Mouse (Mus musculus) left cerebral cortex, postnatal 25 days (tissue): ENCODE measurements around the gene C1qbp. TPM values are rescaled to one million over a fixed set of nuclear protein-coding genes. Genes with fewer than 3 reads are reported as not detected.

ENCODE experiments used
- DNase-seq, 2 experiments: peaks; one replicate each; pipeline ENCODE4 v3.0.0; 2022; ENCODE audit warnings: low spot score in 2 of 2, mixed read lengths in 1 of 2
- intact Hi-C: fragments of 180-260 bp; cut with DNase I; formaldehyde crosslinking; loops from one replicate; pipeline ENCODE4 v1.15.1; 2025
- total RNA-seq, 2 experiments: library from RNA; stranded (reverse); gene quantifications; 2 replicates each; pipeline ENCODE4 v1.2.3; 2021

Gene C1qbp
- total RNA-seq = 10 to 100 TPM; 94.2 to 98.5 TPM

GRCm38 (mm10) chr11:70982557-70983228 is at the start of gene C1qbp:
Gene C1qbp, minus strand, starts transcription at chr11:70983026.
- peak; percentile 93 to 94 for DNase-seq
- intact Hi-C loops = loop anchor here (1.0 kb wide), 1 partner anchor 70 kb away; no protein-coding TSS in a partner anchor

GRCm38 (mm10) chr11:71032070-71032469 is 49.2 kb upstream of the C1qbp start:
- intact Hi-C loops = no loop called here
- DNase-seq = peak; percentile 9

DNA sequence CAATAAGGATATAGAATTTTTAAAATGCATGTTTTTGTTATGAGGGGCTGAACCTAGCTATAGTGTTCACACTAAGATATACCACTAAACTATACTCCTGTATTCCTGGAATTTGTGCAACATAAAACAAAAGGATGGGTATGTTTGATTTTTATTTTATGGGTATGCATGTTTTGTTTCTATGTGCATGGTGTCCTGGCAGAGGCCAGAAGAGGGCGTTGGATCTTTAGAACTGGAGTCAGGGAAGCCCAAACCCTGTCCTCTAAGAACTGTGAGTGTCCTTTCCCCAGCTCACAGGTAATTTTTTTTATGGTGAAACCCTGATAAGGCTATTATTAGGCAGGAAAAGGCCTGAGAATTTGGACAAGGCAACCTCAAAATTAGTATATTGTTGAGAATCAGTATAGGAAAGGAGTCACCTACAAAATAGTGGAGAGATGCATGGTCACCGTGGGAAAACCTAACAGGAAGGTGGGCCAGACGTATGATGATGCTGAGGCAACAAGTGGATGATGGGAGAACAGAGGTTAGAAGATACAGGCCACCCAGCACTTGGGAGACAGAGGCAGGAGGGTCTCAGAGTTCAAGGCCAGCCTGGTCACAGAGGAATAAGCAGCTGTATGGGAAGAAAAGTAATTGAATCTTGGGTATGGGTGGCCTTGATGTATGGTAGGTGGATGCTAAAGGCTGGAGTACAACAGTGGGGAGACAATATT is 46.7 kb upstream of the C1qbp start:
- intact Hi-C loops = no loop called here
- DNase-seq = peak in 1 of 2 experiments; percentile 14

DNA sequence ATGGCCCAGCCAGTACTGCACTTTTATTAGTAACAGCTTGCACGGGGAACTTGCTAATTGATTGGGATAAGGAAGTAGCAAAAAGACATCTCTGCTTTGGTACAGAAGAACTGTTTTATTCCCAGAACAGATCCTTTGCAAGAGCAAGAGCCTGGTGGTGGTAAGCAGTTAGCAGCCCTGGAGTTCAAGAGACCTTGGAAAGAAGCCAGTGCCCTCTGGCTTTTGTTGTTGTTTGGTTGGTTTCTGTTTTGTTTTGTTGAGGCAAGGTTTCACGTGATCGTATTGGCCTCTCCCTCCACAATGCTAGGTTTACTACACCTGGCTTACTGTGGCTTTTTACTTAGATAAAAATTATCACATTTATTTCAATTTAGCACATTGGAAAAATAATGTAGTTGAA is 45.5 kb upstream of the C1qbp start:
- DNase-seq = no peak
- intact Hi-C loops = no loop called here

GRCm38 (mm10) chr11:71019201-71020068 is 36.6 kb upstream of the C1qbp start, which contains the start of the genes Mis12 and Derl2:
Gene Mis12, plus strand, starts transcription at chr11:71019611.
Gene Derl2, minus strand, starts transcription at chr11:71019841.
- intact Hi-C loops = no loop called here
- peak; percentile 98 to 100 for DNase-seq

DNA sequence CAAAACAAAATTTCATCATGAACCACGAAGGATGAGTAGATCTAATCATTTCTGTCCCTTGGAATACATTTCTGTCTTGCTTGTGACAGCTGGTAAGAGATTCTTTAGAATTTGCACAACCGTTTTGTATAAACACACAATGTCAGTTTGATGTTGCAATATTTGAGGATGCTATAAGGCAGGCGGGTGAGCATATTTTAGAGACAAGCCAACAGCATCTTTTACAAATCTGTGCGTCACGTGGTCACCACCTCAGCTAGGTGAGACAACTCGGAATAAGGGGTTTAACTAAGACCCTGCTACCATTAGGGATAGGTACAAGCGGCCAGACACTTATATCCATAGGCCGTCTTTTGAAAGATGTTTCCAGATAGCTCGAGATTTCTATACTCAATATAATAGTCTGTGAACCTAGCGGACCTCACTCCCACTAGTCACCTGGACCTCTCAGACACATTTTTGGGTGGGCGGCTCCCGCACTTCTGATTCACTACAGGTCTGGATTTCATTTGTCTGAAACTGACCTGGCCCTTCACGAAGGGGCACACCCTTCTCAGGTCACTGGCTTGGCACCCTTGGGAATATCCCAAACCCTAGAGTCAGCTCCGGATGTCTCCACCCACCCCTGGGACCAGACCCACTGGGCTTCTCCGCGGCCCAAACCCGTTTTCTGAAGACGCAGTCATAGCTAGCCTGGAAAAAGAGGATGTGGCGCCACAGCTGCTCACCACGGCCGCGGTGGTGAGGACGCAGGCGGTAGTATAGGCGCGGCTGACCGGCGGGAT is 35.8 kb upstream of the C1qbp start:
- intact Hi-C loops = no loop called here
- DNase-seq = no peak

DNA sequence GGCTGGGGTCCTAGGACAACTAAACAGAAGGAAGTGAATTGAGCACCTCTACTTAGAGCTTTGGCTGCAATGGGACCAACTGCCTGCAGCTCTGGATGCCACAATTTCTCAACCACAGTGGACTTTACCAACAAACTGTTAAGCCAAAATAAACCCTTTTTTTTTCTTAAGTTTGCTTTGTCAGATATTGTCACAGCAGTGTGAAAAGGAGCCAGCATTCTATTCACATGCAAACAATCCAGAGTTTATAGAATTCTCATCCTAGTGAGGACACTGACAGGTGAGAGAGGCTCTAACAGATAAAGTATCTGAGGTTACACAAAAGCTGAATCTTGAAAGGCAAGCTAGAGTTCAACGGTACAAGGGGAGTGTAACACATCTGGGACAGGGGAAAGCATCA is 34.2 kb upstream of the C1qbp start:
- no peak for DNase-seq
- intact Hi-C loops = no loop called here

DNA sequence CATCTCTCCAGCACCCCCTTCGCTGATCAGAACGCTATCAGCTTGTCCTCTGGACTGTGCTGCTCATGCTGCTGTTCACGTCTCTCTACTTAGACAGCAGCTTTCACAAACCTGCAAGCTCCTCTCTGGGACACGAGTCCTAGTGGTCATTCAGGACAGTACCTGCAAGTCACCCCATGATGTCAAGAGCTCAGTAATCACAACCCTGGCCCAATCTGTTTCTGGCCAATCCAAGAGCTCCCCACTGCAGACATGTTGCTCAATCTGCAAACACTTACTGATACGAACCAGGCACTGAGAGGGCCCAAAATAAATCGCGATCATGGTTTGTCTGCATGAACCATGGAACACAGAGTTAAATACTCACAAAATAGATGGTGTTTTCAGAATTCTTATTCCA is 29.9 kb upstream of the C1qbp start:
- DNase-seq = no peak
- intact Hi-C loops = no loop called here

DNA sequence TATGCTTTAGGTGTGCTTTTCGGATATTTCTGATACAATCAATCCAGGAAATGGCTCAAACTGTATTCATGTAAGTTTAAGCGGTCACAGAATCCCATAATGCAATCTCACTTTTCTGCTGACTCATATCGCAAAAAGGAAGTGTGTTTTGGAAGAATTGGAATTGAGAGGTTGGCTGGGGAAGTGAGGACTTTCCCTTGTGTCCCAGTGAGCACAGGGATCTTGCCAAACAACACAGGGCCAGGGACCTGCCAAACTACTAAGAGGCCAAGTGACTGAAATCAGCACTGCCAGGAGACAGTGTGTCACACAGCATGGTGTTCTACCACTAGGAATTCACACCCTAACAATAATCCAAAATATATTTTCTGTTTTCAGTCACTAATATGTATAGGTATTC is 25.5 kb upstream of the C1qbp start:
- intact Hi-C loops = loop anchor here (10.0 kb wide), 1 partner anchor 316 kb away; no protein-coding TSS in a partner anchor

GRCm38 (mm10) chr11:71007831-71008230 is 25.0 kb upstream of the C1qbp start:
- DNase-seq = no peak
- intact Hi-C loops = loop anchor here (10.0 kb wide), 1 partner anchor 317 kb away; no protein-coding TSS in a partner anchor

More for the DNA sequence above, 25.5 kb upstream of the C1qbp start:
- DNase-seq = no peak

DNA sequence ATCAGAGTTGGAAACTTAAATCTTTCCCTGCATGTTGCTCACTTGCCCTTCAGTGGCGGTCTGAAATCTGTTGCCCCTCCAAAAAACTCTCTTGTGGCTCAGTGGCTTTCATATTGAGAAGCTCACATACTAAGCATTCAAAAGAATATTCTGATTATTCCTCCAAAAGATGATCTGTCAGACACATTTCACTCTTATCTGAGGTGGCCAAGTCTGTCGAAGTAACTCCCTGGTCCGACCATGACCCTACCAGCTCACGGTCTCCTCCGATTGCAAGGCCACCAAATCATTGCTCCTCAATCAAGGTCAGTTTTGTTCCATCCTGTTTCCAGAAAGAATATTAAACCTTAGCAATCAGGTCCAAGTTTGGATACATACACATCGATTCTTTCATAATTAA is 24.2 kb upstream of the C1qbp start:
- DNase-seq = no peak
- intact Hi-C loops = loop anchor here (10.0 kb wide), 1 partner anchor 318 kb away; no protein-coding TSS in a partner anchor

GRCm38 (mm10) chr11:71005046-71005445 is 22.2 kb upstream of the C1qbp start:
- DNase-seq = peak in 1 of 2 experiments; percentile 18
- intact Hi-C loops = loop anchor here (10.0 kb wide), 1 partner anchor 320 kb away; no protein-coding TSS in a partner anchor

- intact Hi-C loops = loop anchor here (10.0 kb wide), 1 partner anchor 320 kb away; no protein-coding TSS in a partner anchor
- DNase-seq = peak; percentile 98 to 99
These were observed 21.5 kb upstream of the C1qbp start, which contains the start of gene Dhx33 for GRCm38 (mm10) chr11:71004316-71004773. Gene Dhx33, minus strand, starts transcription at chr11:71004437.

GRCm38 (mm10) chr11:71003611-71004315 is 20.9 kb upstream of the C1qbp start:
- intact Hi-C loops = loop anchor here (10.0 kb wide), 1 partner anchor 321 kb away; no protein-coding TSS in a partner anchor
- no peak for DNase-seq

DNA sequence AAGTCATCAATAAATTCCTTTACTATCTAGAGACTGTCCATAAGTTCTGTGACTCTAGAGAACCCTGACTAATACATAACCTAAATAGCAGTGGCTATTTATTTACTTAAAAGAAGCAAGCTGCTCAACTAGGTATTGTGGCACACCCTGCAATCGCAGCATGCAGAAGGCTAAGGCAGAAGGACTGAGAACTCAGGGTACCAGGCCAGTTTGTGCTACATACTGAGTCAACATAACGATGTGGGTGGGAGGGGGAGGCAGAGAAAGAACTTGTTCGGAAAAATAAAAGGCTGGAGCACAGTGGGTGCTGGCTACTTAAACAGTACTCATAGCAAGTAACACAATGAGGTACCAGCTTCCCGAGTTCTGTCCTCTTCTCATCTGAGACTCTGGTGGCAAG is 18.3 kb upstream of the C1qbp start:
- DNase-seq = peak in 1 of 2 experiments; percentile 45
- intact Hi-C loops = loop anchor here (10.0 kb wide), 1 partner anchor 324 kb away; no protein-coding TSS in a partner anchor

DNA sequence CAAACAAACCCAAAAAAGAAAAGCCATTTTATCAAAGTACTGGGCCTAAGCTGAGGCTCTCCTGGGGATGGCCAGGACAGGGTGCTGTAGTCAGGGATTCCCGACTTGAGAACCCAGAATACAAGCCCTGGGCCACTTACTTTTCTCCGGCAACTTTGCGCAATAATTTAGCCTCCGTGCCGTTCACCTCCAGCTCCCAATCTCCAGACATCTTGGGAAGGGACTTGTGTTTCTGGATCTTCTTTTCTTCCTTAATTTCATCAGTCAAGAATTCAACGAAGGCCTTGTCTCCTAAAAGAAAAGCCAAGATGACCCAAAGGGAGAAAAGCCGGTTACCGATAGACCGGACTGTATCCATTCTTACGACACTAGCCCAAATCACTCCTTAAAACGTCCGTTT is 796 bp downstream of the C1qbp start:
- intact Hi-C loops = no loop called here
- DNase-seq = no peak

DNA sequence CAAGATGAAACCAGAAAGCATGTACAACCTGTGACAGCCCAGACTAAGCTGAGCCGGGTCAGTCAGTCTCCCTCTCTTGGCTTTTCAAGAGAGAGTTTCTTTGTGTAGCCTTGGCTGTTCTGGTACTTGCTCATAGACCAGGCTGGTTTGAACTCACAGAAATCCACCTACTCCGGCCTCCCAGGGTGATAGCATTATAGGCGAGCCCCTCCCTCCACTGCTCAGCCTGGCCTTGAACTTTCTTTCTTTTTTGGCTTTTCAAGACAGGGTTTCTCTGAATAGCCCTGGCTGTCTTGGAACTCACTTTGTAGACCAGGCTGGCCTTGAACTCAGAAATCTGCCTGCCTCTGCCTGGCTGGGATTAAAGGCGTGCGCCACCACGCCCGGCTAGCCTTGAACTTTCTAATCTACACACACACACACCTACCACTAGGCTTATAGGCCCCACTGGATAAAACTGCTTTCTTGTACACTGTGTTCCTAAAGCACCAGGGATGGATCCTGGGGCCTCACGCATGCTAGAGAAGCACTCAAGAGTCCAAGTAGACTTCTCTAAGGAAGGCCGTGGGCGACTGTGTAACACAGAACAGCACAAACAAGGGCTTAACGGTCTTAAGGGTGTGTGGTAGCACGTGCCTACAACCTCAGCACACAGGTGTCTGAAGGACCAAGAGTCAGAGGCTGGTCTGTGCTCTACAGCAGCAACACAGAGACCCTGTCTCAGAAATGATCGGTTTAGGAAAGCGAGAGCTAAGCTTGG is 1.9 kb downstream of the C1qbp start:
- DNase-seq = no peak
- intact Hi-C loops = no loop called here
